Mouse (Mus musculus): ENCODE data around the gene Slc7a4. TPM values are rescaled to one million over a fixed set of nuclear protein-coding genes. Genes with fewer than 3 reads are reported as not detected.

Slc7a4 gene
- total and polyA plus RNA-seq, 2 experiments from 2014 or later: 45.7 to 69.7 TPM

- H3K4me1 ChIP-seq (ENCODE audit: insufficient read depth, low read length): no peaks in the 10 kb centered on the region
- no peak overlapping the region for H3K9ac ChIP-seq (replicated peaks; ENCODE audit: low read length, poor library complexity, severe bottlenecking)
- no peak overlapping the region for H3K4me3 ChIP-seq (ENCODE audit: low read depth, low read length)
- no peak overlapping the region for H3K27ac ChIP-seq (ENCODE audit: low read depth, low read length)
- H3K36me3 ChIP-seq (ENCODE audit: insufficient read depth, low read length): no peaks in the 10 kb centered on the region
- no peak for TF ChIP-seq CTCF (IDR thresholded peaks at IDR 0.05)
- 79% methylated on average over 5 of the region's 5 CpGs for WGBS
- no peaks in the 10 kb centered on the region for H3K27me3 ChIP-seq (ENCODE audit: insufficient read depth, low read length)
- H3K9me3 ChIP-seq (ENCODE audit: low read length): no peaks in the 10 kb centered on the region
- no peak for ATAC-seq (ENCODE audit: low FRiP score)
- H3K4me2 ChIP-seq (ENCODE audit: low read depth, low read length, poor library complexity, severe bottlenecking): no peak overlapping the region
- DNase-seq (ENCODE audit: low spot score): no peak
Observed at GRCm38 (mm10) chr16:17605684-17606083, 22.7 kb upstream of the Slc7a4 start.

DNA sequence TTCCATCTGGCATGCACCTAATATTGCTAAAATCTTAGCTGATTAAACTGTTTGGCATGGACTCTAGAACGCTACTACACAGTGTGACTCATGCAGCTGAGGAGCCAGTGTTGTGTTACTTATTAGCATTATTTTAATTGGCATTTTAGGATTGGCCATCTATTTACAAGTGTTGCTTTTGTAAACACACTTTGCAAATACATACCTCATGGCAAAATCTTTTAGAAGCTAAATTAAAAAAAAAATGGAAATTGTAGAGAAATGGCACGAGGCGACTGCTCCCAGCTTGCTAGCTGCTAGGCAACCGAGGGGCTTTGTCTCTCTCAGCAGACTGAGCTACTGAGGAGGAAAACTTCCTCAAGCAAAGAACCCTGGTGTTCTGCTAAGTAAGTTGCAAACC, 21.9 kb upstream of the Slc7a4 start:
- no peak for ATAC-seq (ENCODE audit: low FRiP score)
- WGBS: 38% methylated on average over 4 of the region's 4 CpGs
- Histone ChIP-seq H3K4me1 (ENCODE audit: insufficient read depth, low read length) (no peaks in the 10 kb centered on the region), H3K27ac (ENCODE audit: low read depth, low read length) (no peak overlapping the region), H3K9ac (replicated peaks; ENCODE audit: low read length, poor library complexity, severe bottlenecking) (no peak overlapping the region), H3K36me3 (ENCODE audit: insufficient read depth, low read length) (no peaks in the 10 kb centered on the region), H3K9me3 (ENCODE audit: low read length) (no peaks in the 10 kb centered on the region), H3K4me3 (ENCODE audit: low read depth, low read length) (no peak overlapping the region), H3K27me3 (ENCODE audit: insufficient read depth, low read length) (no peaks in the 10 kb centered on the region), H3K4me2 (ENCODE audit: low read depth, low read length, poor library complexity, severe bottlenecking) (no peak overlapping the region)
- DNase-seq (ENCODE audit: low spot score): peak; percentile 28
- no peak for TF ChIP-seq CTCF (IDR thresholded peaks at IDR 0.05)

- no peaks in the 10 kb centered on the region for H3K4me1 ChIP-seq (ENCODE audit: insufficient read depth, low read length)
- H3K27ac ChIP-seq (ENCODE audit: low read depth, low read length): no peak overlapping the region
- 64% methylated on average over 3 of the region's 3 CpGs for WGBS
- H3K4me3 ChIP-seq (ENCODE audit: low read depth, low read length): no peak overlapping the region
- no peak overlapping the region for H3K9ac ChIP-seq (replicated peaks; ENCODE audit: low read length, poor library complexity, severe bottlenecking)
- TF ChIP-seq CTCF (IDR thresholded peaks at IDR 0.05): peak; percentile 34; the same call in 1 of the 2 replicates
- no peaks in the 10 kb centered on the region for H3K9me3 ChIP-seq (ENCODE audit: low read length)
- no peak for ATAC-seq (ENCODE audit: low FRiP score)
- H3K27me3 ChIP-seq (ENCODE audit: insufficient read depth, low read length): no peaks in the 10 kb centered on the region
- H3K36me3 ChIP-seq (ENCODE audit: insufficient read depth, low read length): no peaks in the 10 kb centered on the region
- DNase-seq (ENCODE audit: low spot score): no peak
- H3K4me2 ChIP-seq (ENCODE audit: low read depth, low read length, poor library complexity, severe bottlenecking): no peak overlapping the region
Observed at GRCm38 (mm10) chr16:17600944-17601562, 18.0 kb upstream of the Slc7a4 start.

DNA sequence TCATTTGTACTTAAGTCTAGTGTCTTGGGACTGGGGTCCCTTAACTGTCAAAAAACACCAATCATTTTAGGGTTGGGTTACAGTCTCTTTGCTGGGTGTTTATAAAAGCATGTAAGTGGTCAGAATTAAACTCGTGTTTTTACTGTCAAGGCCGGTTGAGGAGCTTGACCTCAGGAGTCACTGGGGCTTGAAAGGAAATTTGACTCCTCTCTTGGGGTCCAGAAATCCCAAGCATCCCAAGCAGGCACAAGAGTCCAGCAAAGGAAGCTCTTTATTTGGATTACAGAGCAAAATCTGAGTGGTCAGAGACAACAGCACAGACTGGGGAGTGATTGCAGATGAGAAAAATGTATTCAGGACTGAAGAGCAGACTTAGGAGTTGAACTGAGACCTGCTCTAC, 7.7 kb upstream of the Slc7a4 start:
- Histone ChIP-seq H3K4me3 (ENCODE audit: low read depth, low read length) (no peak overlapping the region), H3K36me3 (ENCODE audit: insufficient read depth, low read length) (no peaks in the 10 kb centered on the region), H3K9ac (replicated peaks; ENCODE audit: low read length, poor library complexity, severe bottlenecking) (no peak overlapping the region), H3K4me1 (ENCODE audit: insufficient read depth, low read length) (no peaks in the 10 kb centered on the region), H3K27ac (ENCODE audit: low read depth, low read length) (no peak overlapping the region), H3K9me3 (ENCODE audit: low read length) (no peaks in the 10 kb centered on the region), H3K27me3 (ENCODE audit: insufficient read depth, low read length) (no peaks in the 10 kb centered on the region), H3K4me2 (ENCODE audit: low read depth, low read length, poor library complexity, severe bottlenecking) (no peak overlapping the region)
- WGBS: 43% methylated on average over 2 of the region's 2 CpGs
- no peak for DNase-seq (ENCODE audit: low spot score)
- TF ChIP-seq CTCF (IDR thresholded peaks at IDR 0.05): no peak
- no peak for ATAC-seq (ENCODE audit: low FRiP score)

GRCm38 (mm10) chr16:17584555-17584954, 1.5 kb upstream of the Slc7a4 start:
- no peak for TF ChIP-seq CTCF (IDR thresholded peaks at IDR 0.05)
- Histone ChIP-seq H3K4me3 (ENCODE audit: low read depth, low read length) (no peak overlapping the region), H3K4me1 (ENCODE audit: insufficient read depth, low read length) (no peaks in the 10 kb centered on the region), H3K4me2 (ENCODE audit: low read depth, low read length, poor library complexity, severe bottlenecking) (no peak overlapping the region), H3K27ac (ENCODE audit: low read depth, low read length) (no peak overlapping the region), H3K9ac (replicated peaks; ENCODE audit: low read length, poor library complexity, severe bottlenecking) (no peak overlapping the region), H3K36me3 (ENCODE audit: insufficient read depth, low read length) (no peaks in the 10 kb centered on the region), H3K9me3 (ENCODE audit: low read length) (no peaks in the 10 kb centered on the region), H3K27me3 (ENCODE audit: insufficient read depth, low read length) (no peaks in the 10 kb centered on the region)
- 79% methylated on average over 7 of the region's 7 CpGs for WGBS
- ATAC-seq (ENCODE audit: low FRiP score) (no peak), DNase-seq (ENCODE audit: low spot score) (no peak)

DNA sequence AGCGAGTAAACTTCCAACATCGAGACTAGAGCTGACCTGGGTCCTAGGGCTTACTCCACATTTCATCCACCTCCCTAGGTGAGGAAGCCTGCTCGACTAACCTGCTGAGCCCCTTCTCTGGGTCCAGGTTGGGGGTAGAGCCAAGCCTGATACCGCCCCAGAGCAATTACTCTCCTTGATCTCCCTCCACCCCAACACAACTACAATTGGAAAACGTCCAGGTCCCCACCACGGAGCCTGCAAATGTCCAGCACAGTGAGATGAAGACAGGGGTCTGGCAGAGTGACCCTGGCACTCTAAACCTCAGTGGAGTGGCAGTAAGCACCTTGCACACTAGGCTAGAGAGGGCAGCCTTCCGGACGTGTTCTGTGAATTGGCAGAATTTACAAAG, 6.2 kb downstream of the Slc7a4 start:
- H3K27me3 ChIP-seq (ENCODE audit: insufficient read depth, low read length): no peaks in the 10 kb centered on the region
- DNase-seq (ENCODE audit: low spot score): no peak
- H3K4me1 ChIP-seq (ENCODE audit: insufficient read depth, low read length): peaks cover 8% of the 10 kb centered on the region; the same call in 1 of the 2 replicates
- peak overlapping the region; percentile 75 for H3K9ac ChIP-seq (replicated peaks; ENCODE audit: low read length, poor library complexity, severe bottlenecking)
- H3K4me3 ChIP-seq (ENCODE audit: low read depth, low read length): peak overlapping the region; percentile 56
- no peaks in the 10 kb centered on the region for H3K9me3 ChIP-seq (ENCODE audit: low read length)
- H3K36me3 ChIP-seq (ENCODE audit: insufficient read depth, low read length): 0 out of 2 replicates have a peak, but pooled peaks cover 3% of the 10 kb centered on the region
- H3K4me2 ChIP-seq (ENCODE audit: low read depth, low read length, poor library complexity, severe bottlenecking): peak overlapping the region; percentile 80
- peak overlapping the region; percentile 79 for H3K27ac ChIP-seq (ENCODE audit: low read depth, low read length)
- no peak for TF ChIP-seq CTCF (IDR thresholded peaks at IDR 0.05)
- ATAC-seq (ENCODE audit: low FRiP score): peak; percentile 10; the same call in 1 of the 2 replicates
- WGBS: 12% methylated on average over 8 of the region's 8 CpGs

Measured in midbrain, postnatal 0 days (tissue).